In genomic region chr3:55524491-55525195, GRCm38 (mm10) we compare ENCODE assay signal across 11 mouse cellular contexts. TPM values are rescaled to one million over a fixed set of nuclear protein-coding genes. Genes with fewer than 3 reads are reported as not detected.
DNase-seq lines count a peak whose midpoint lies in the region; ATAC-seq and TF ChIP-seq lines count a peak whose summit lies in the region.
"Had no signal": no experiment of that assay in that cellular context is flagged by ENCODE, and none has a peak within 500 bp of the region (broad histone marks: within the 10 kb centered on the region; RNA-seq: fewer than 3 reads in every experiment).

No protein-coding gene starts in this region.

- DNase-seq in kidney, postnatal 14 days: peak; percentile 20
- DNase-seq in kidney, adult 2 months: no peak
- peak; percentile 70 for DNase-seq in forelimb bud, embryonic 11.5 days (ENCODE audit: low read depth, low spot score)
- peak; percentile 34 to 60 for DNase-seq in kidney, postnatal 4 days
- DNase-seq in adrenal gland, postnatal 25 days: no peak

- no peaks in the 10 kb centered on the region; the same call in 1 of the 2 replicates for H3K27me3 ChIP-seq in kidney, adult 2 months (replicated peaks; ENCODE audit: control insufficient read depth, insufficient read depth, low read length)
- H3K27me3 ChIP-seq in neural tube, embryonic 14.5 days (ENCODE audit: control insufficient read depth, insufficient read depth, low read length): no peaks in the 10 kb centered on the region
- H3K27me3 ChIP-seq: liver, embryonic 15.5 days had no signal

- ATAC-seq in neural tube, embryonic 14.5 days (ENCODE audit: low read depth): peak; percentile 35
- no peak for ATAC-seq in CD4-positive, CD25-positive, alpha-beta regulatory T cell, adult 4 months

- TF ChIP-seq POLR2A in kidney, adult 2 months (IDR thresholded peaks at IDR 0.05; ENCODE audit: low read depth, low read length): no peak

- WGBS in kidney, adult 2 months: 73% methylated on average over 9 of the region's 9 CpGs
- 29% methylated on average over 9 of the region's 9 CpGs for WGBS in neural tube, embryonic 14.5 days

- peak overlapping the region; percentile 16; the same call in 1 of the 2 replicates for H3K4me2 ChIP-seq in neural tube, embryonic 14.5 days (ENCODE audit: low read depth, low read length)
- H3K4me2 ChIP-seq: liver, embryonic 15.5 days had no signal

- no peaks in the 10 kb centered on the region for H3K36me3 ChIP-seq in kidney, adult 2 months (ENCODE audit: control insufficient read depth, insufficient read depth, low read length)
- H3K36me3 ChIP-seq in neural tube, embryonic 14.5 days (ENCODE audit: control insufficient read depth, insufficient read depth, low read length): no peaks in the 10 kb centered on the region
- H3K36me3 ChIP-seq: G1E; liver, embryonic 15.5 days had no signal

- 0 out of 2 replicates have a peak overlapping the region, but pooled peaks have one; percentile 21 for H3K9ac ChIP-seq in neural tube, embryonic 14.5 days (replicated peaks; ENCODE audit: low read depth, low read length)
- H3K9ac ChIP-seq: liver, embryonic 15.5 days had no signal

- no peaks in the 10 kb centered on the region for H3K4me1 ChIP-seq in kidney, adult 2 months (ENCODE audit: control insufficient read depth, insufficient read depth, low read length)
- H3K4me1 ChIP-seq in neural tube, embryonic 14.5 days (ENCODE audit: control insufficient read depth, insufficient read depth, low read length): peaks cover 71% of the 10 kb centered on the region
- H3K4me1 ChIP-seq: liver, embryonic 15.5 days had no signal

- no peak overlapping the region for H3K27ac ChIP-seq in kidney, adult 2 months (ENCODE audit: insufficient read depth, low read depth, low read length)
- H3K27ac ChIP-seq in neural tube, embryonic 14.5 days (ENCODE audit: low read depth, low read length): peak overlapping the region; percentile 89
- H3K27ac ChIP-seq: liver, embryonic 15.5 days had no signal

- H3K9me3 ChIP-seq in neural tube, embryonic 14.5 days (ENCODE audit: control insufficient read depth, low read length): no peaks in the 10 kb centered on the region
- H3K9me3 ChIP-seq: liver, embryonic 15.5 days had no signal

- H3K4me3 ChIP-seq in kidney, adult 2 months (ENCODE audit: insufficient read depth, low read depth, low read length): no peak overlapping the region
- H3K4me3 ChIP-seq in neural tube, embryonic 14.5 days (ENCODE audit: low read depth, low read length): no peak overlapping the region
- H3K4me3 ChIP-seq: erythroblast, embryonic 14.5 days; liver, embryonic 15.5 days had no signal

- no peak for TF ChIP-seq CTCF in kidney, adult 2 months (conservative IDR thresholded peaks at IDR 0.05; ENCODE audit: insufficient read depth, insufficient read length, low read depth, low read length)

RNA-seq across cellular contexts. Expression of gene Gm21954, which starts 52.6 kb away (rescaled TPM):
- not detected in 2 replicates for polyA plus RNA-seq in kidney, adult 2 months (2012; rRNA removed)
- not detected in 2 replicates for polyA plus RNA-seq in neural tube, embryonic 14.5 days (2014; fragmentation: Nextera tagmentation; extraction: Ambion mirVana)
- not detected in 2 replicates for total RNA-seq in adrenal gland, postnatal 25 days (2021)
- polyA plus RNA-seq in CD4-positive, CD25-positive, alpha-beta regulatory T cell, adult 4 months (2017; shearing (Covaris generic)): not detected
- total RNA-seq: G1E had no signal
- polyA plus RNA-seq: erythroblast, embryonic 14.5 days; G1E; intestine, embryonic 14.5 days; liver, embryonic 15.5 days had no signal

Comparison
In these comparisons a context has a peak if more than half of its experiments do, and no peak if none do; other contexts are left out.
1. DNase-seq: peak in kidney, postnatal 14 days (single experiment), forelimb bud, embryonic 11.5 days (single experiment) and kidney, postnatal 4 days (2 of 2); none in kidney, adult 2 months (single experiment) and adrenal gland, postnatal 25 days (single experiment).